Mouse (Mus musculus): ENCODE results near the gene Mfge8. TPM values are rescaled to one million over a fixed set of nuclear protein-coding genes. Genes with fewer than 3 reads are reported as not detected.

The Mfge8 gene
- polyA plus RNA-seq, 1 experiment from 2014 or later = 784 TPM

DNA sequence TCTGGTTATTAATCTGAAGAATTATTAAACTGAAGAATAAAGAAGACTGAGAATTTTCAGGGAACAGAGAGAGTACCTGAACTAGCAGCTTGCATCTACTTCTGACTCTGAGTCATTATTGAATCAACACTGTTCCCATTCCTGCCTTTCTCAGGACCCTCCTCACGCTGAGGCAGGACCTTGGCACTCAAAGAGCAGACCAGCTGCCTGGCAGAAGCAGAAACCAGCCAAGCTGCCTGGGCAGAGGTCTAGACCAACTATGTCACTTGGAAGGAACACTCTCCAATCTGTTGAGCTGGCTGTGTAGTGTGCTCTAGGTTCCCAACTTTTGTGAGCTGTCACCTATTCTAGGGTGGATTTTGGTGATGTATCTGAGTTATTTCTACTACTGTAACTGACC is 10.5 kb upstream of the Mfge8 start:
- TF ChIP-seq CTCF (IDR thresholded peaks at IDR 0.05) = no peak
- POLR2A ChIA-PET = interaction anchor here (0.6 kb wide), 1 partner anchor 80 kb away, joined by 3 read pairs; no protein-coding TSS in a partner anchor
- no peak for DNase-seq (ENCODE audit: low read depth, low spot score)
- CTCF ChIA-PET = interaction anchor here (1.4 to 2.2 kb wide), 2 partner anchors 9 to 19 kb away, joined by 5 to 6 read pairs; no protein-coding TSS in a partner anchor
- in situ Hi-C loops (cut with MboI; ENCODE audit: low pct_unique_long_range_greater_than_20kb) = no loop called here
- H3K27me3 ChIP-seq = no peaks in the 10 kb centered on the region
- no peak for ATAC-seq

DNA sequence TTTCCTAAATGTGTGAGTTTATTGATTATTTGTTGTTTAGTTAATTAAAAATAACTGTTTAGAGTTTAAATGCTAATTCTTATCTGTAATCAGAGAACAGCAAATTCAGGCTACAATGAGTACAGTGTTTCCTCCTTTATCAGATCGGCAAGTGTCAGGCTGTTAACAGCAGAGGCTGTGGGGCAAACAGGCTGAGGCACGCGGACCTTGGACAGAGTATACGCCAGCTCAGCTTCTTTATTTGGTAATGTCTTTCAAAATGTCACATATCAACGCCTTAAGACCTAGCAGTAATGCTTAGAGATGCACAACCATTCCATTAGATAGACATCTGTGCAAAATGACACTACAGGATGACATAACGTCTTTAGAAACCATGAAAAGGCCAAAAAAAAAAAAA is 662 bp upstream of the Mfge8 start:
- CTCF ChIA-PET = no interaction called here
- in situ Hi-C loops (cut with MboI; ENCODE audit: low pct_unique_long_range_greater_than_20kb) = no loop called here
- POLR2A ChIA-PET = interaction anchor here (0.5 kb wide), 1 partner anchor 382 kb away, joined by 3 read pairs; no protein-coding TSS in a partner anchor
- DNase-seq (ENCODE audit: low read depth, low spot score) (no peak), ATAC-seq (no peak)
- no peak for TF ChIP-seq CTCF (IDR thresholded peaks at IDR 0.05)
- no peaks in the 10 kb centered on the region for H3K27me3 ChIP-seq

DNA sequence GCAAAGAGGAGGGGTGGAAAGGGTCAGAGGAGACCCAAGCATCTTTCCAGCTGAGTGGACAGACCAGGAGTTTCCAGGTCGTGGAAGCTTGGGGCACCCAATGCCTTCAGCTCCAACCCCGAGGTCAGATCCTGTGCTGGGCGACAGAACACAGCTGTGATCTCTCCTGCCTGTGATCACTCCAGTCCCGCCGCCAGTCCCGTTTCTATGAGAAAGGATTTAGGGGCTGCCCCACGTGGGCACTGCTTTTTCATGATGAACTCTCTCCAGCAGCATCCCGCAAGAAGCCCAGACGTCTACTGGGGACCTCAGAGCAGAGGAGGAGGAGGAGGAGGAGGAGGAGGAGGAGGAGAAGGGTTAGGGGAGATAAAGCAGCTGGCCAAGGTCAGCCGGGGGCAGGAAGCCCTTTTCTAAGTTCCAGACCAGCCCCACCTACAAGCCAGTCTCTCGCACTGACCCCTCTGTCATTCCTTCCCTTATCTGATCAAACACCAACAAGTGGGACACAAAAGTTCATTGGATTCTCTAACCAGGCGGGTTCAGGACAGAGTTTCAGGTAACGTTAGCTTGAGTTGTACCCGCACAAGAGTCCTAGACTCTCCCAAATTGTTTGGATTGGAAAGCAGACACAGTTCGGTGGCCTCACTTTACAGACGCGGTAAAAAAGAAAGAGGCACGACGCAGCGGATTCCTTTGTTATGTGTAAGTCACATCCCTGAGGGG is 768 bp downstream of the Mfge8 start:
- ATAC-seq (peak; percentile 18), DNase-seq (ENCODE audit: low read depth, low spot score) (no peak)
- in situ Hi-C loops (cut with MboI; ENCODE audit: low pct_unique_long_range_greater_than_20kb) = no loop called here
- TF ChIP-seq CTCF (IDR thresholded peaks at IDR 0.05) = no peak
- no peaks in the 10 kb centered on the region for H3K27me3 ChIP-seq
- CTCF ChIA-PET = interaction anchor here (0.6 kb wide), 1 partner anchor 81 kb away, joined by 3 read pairs; no protein-coding TSS in a partner anchor
- POLR2A ChIA-PET = interaction anchor here (0.6 to 0.9 kb wide), 4 partner anchors 13 to 226 kb away, joined by 3 to 5 read pairs (median 4); no protein-coding TSS in a partner anchor

DNA sequence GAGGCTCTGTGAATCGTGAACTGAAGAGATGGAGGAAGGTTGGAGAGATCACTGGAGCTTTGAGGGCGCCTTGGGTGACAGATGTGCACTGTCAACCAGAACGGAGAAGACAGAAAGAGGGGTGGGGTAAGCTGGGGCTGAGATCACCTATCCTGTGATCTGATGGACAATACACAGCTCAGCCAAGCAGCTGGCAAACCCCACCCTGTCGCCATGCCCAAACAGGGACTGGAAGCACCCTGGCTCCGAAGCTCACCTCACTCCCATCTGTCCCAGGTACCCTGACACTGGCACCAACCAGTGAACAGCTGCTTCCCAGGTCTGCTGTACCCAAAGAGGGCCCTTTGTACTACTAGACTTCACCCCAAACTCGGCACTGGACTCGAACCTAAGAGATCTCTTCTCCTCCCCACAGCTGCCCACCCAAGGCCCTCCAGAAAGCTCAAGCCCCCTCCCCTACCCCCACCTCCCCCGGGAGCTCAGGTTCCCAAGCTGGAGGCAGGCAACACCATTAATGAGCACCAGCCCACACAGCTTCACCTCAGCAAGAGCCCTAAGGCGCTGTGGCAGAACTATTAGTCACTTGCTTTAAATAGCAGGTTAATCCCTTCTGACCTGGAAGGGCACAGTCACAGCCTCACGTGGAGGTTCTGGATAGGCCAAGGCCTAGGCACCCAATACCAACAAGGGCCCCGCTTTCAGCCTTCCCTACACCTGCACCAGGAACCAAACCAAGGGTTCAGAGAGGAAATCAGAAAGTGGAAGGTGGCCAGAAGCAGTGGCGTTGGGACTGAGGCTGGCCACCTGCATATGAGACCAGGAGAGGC is 1.6 kb downstream of the Mfge8 start:
- POLR2A ChIA-PET = interaction anchor here (0.7 kb wide), 1 partner anchor 225 kb away, joined by 4 read pairs; no protein-coding TSS in a partner anchor
- CTCF ChIA-PET = interaction anchor here (0.9 to 1.5 kb wide), 2 partner anchors 73 to 202 kb away, joined by 4 to 5 read pairs; no protein-coding TSS in a partner anchor
- in situ Hi-C loops (cut with MboI; ENCODE audit: low pct_unique_long_range_greater_than_20kb) = no loop called here
- ATAC-seq (peak; percentile 89), DNase-seq (ENCODE audit: low read depth, low spot score) (peak; percentile 83)
- TF ChIP-seq CTCF (IDR thresholded peaks at IDR 0.05) = no peak
- H3K27me3 ChIP-seq = no peaks in the 10 kb centered on the region

DNA sequence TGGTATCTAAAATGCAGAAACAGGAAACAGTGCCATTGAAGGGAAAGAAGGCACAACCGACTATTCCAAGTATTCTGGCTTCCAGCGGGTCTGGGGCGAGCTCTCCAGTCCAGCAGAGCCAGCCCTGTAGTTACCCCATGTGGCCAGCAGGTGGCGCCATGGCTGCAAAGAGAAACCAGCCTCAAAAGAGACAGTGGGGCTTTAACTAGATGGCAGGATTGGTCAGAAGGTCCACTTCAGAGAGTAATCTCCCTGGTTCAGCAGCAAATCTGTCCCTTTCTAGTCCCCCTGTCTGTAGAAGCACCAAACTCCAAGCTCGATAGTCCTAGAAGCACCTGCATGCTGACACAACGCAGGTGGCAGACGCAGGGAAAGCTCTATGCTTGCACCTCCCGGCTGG is 8.0 kb downstream of the Mfge8 start:
- ChIA-PET CTCF (interaction anchor here (0.6 to 2.1 kb wide), 18 partner anchors 10 to 245 kb away, joined by 3 to 10 read pairs (median 4); partner anchors contain the start of gene Rlbp1), POLR2A (no interaction called here)
- no peaks in the 10 kb centered on the region for H3K27me3 ChIP-seq
- DNase-seq (ENCODE audit: low read depth, low spot score) (no peak), ATAC-seq (peak; percentile 51)
- in situ Hi-C loops (cut with MboI; ENCODE audit: low pct_unique_long_range_greater_than_20kb) = loop anchor here (5.0 kb wide), 1 partner anchor 101 kb away; no protein-coding TSS in a partner anchor
- no peak for TF ChIP-seq CTCF (IDR thresholded peaks at IDR 0.05)

DNA sequence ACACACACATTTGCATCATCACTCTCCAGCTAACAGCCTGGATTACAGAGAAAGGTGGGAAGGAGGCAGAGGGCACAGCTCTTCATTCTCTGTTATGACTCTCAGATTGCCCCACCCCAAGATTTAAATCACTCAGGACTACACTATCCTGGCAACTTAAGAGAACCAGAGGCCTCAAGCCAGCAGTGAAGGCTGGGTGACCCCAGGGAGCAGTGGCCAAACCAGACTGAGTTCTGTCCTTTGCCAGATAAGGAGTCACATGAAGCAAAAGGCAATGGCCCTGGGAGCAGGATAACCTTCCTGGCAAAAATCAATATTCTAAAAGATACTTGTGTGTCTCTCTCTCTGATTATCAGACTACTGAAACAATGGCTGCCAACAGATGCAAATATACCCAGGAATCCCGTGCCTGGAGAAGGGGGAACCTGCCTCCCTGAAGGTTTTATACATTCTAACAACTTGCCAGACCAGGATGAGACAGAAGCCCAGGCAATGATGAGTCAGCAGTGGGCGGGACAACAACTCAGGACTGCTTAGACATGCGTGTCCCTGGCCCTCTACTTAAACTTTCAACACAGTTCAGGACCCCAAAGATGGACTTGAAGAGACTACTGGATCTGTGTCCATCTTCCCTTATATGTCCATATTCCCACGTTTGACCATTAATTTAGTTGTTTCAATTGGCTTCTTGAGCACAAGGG is 8.8 kb downstream of the Mfge8 start:
- TF ChIP-seq CTCF (IDR thresholded peaks at IDR 0.05) = no peak
- H3K27me3 ChIP-seq = no peaks in the 10 kb centered on the region
- ATAC-seq = peak; percentile 46
- POLR2A ChIA-PET = no interaction called here
- CTCF ChIA-PET = interaction anchor here (0.6 to 2.1 kb wide), 17 partner anchors 9 to 246 kb away, joined by 3 to 10 read pairs (median 5); partner anchors contain the start of gene Rlbp1
- in situ Hi-C loops (cut with MboI; ENCODE audit: low pct_unique_long_range_greater_than_20kb) = loop anchor here (5.0 kb wide), 2 partner anchors 102 to 212 kb away; no protein-coding TSS in a partner anchor
- no peak for DNase-seq (ENCODE audit: low read depth, low spot score)

DNA sequence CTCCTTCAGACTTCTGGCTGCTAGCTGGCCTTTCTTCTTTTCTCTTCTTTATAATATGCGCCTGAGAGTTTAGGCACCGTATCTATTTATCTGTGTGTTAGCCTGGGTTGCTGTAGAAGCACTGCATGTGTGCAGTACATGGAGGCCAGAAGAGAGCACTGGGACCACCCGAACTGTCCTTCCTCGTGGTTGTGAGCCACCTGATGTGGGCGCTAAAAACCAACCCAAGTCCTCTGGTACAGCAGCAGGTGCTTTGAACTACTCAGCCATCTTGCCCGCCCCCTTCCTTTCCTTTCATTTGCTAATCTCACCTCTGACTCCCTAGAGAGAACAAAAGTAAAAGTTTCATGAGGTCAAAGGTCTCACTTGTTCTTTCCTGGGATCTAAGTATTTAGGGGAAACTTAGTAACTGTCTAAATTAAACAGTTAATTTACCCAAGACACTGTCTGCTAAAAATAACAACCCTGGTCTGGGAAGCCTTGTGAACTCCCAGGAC is 9.5 kb downstream of the Mfge8 start:
- in situ Hi-C loops (cut with MboI; ENCODE audit: low pct_unique_long_range_greater_than_20kb) = loop anchor here (5.0 kb wide), 1 partner anchor 213 kb away; no protein-coding TSS in a partner anchor
- ATAC-seq (no peak), DNase-seq (ENCODE audit: low read depth, low spot score) (no peak)
- POLR2A ChIA-PET = no interaction called here
- H3K27me3 ChIP-seq = no peaks in the 10 kb centered on the region
- no peak for TF ChIP-seq CTCF (IDR thresholded peaks at IDR 0.05)
- CTCF ChIA-PET = no interaction called here

DNA sequence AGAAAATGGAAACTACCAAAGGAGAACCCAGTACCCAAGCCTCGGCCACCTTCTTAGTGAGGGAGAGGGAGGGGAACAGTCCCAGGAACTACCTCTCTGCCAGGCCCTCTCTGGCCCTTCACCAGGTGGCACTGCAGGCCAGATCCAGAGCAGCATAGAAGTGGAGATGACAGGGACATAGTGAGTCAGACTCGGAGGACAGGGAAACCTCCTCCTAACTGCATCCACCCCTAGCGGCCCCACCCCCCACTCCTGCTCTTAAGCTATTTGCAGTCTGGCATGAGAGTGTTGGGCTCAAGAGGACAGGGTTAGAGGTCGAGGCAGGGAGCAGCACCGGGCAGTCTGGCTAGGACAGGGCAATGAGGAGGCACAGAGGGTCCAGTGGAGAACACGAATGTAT is 15.5 kb downstream of the Mfge8 start:
- TF ChIP-seq CTCF (IDR thresholded peaks at IDR 0.05) = no peak
- DNase-seq (ENCODE audit: low read depth, low spot score) = no peak
- no peaks in the 10 kb centered on the region for H3K27me3 ChIP-seq
- CTCF ChIA-PET = no interaction called here
- in situ Hi-C loops (cut with MboI; ENCODE audit: low pct_unique_long_range_greater_than_20kb) = no loop called here
- POLR2A ChIA-PET = no interaction called here
- ATAC-seq = no peak

DNA sequence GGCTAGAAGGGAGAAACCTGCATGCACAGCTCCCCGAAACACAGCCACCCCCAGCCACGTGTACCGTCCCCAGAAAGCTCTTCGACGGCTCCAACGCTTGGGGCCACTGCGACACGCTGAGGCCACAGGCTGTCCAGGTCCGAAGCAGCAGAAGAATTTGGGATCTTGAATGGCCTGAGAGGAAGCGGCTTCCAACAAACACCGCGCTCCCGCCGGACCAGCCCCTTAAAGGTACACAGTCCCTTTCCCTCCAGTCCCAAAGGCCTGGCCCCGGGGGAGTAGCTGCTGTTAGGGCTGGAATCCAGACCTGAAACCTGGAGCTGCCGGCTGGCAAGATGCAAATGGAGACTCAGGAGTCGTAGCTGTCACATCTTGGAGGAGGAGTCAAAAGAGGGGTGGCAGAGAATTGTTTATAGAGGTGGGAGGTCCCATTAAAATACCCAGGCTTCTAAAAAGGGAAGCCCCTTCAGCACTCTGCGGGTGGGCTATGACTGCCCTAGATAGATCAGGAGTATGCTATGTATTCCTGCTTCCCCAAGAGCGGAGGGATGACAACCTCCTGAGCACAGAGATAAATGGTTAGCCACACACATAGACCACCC is 17.9 kb downstream of the Mfge8 start, which contains the start of gene Hapln3:
Hapln3 (minus strand) TSS at position 176 of the 602 bp plus-strand sequence.
- TF ChIP-seq CTCF (IDR thresholded peaks at IDR 0.05) = no peak
- in situ Hi-C loops (cut with MboI; ENCODE audit: low pct_unique_long_range_greater_than_20kb) = no loop called here
- DNase-seq (ENCODE audit: low read depth, low spot score) (no peak), ATAC-seq (no peak)
- no peaks in the 10 kb centered on the region for H3K27me3 ChIP-seq
- ChIA-PET CTCF (interaction anchor here (0.8 kb wide), 1 partner anchor 10 kb away, joined by 3 read pairs; no protein-coding TSS in a partner anchor), POLR2A (no interaction called here)

Measured in Patski (cell line).